Mouse (Mus musculus): ENCODE measurements around the gene Cd93. TPM values are rescaled to one million over a fixed set of nuclear protein-coding genes. Genes with fewer than 3 reads are reported as not detected.

The Cd93 gene
- polyA plus RNA-seq, 1 experiment from 2014 or later = 12.8 TPM

- 18% methylated on average over 34 of the region's 34 CpGs for WGBS
- no peaks in the 10 kb centered on the region for H3K36me3 ChIP-seq (ENCODE audit: control insufficient read depth, insufficient read depth, low read length)
- H3K4me3 ChIP-seq (ENCODE audit: low read depth, low read length) = peak overlapping the region; percentile 37
- no peak for ATAC-seq (ENCODE audit: insufficient number of reproducible peaks, insufficient read depth, low FRiP score, low read depth)
- peak overlapping the region; percentile 14; the same call in 1 of the 2 replicates for H3K9ac ChIP-seq (replicated peaks; ENCODE audit: low read depth, low read length)
- peaks cover 5% of the 10 kb centered on the region; the same call in 1 of the 2 replicates for H3K4me1 ChIP-seq (ENCODE audit: control insufficient read depth, insufficient read depth, low read length)
- no peak overlapping the region for H3K27ac ChIP-seq (ENCODE audit: low read length)
- H3K27me3 ChIP-seq (ENCODE audit: control insufficient read depth, insufficient read depth, low read length) = 0 out of 2 replicates have a peak, but pooled peaks cover 5% of the 10 kb centered on the region
- peak overlapping the region; percentile 70 for H3K4me2 ChIP-seq (replicated peaks; ENCODE audit: low read depth, low read length)
- H3K9me3 ChIP-seq (ENCODE audit: control insufficient read depth, low read depth, low read length) = no peaks in the 10 kb centered on the region
Measured at GRCm38 (mm10) chr2:148406160-148406970, 37.0 kb downstream of the Cd93 start.

GRCm38 (mm10) chr2:148404906-148405305, 38.5 kb downstream of the Cd93 start:
- no peak for ATAC-seq (ENCODE audit: insufficient number of reproducible peaks, insufficient read depth, low FRiP score, low read depth)
- Histone ChIP-seq H3K4me3 (ENCODE audit: low read depth, low read length) (peak overlapping the region; percentile 5; the same call in 1 of the 2 replicates), H3K27me3 (ENCODE audit: control insufficient read depth, insufficient read depth, low read length) (0 out of 2 replicates have a peak, but pooled peaks cover 5% of the 10 kb centered on the region), H3K27ac (ENCODE audit: low read length) (no peak overlapping the region), H3K9ac (replicated peaks; ENCODE audit: low read depth, low read length) (no peak overlapping the region), H3K4me1 (ENCODE audit: control insufficient read depth, insufficient read depth, low read length) (peaks cover 5% of the 10 kb centered on the region; the same call in 1 of the 2 replicates), H3K4me2 (replicated peaks; ENCODE audit: low read depth, low read length) (peak overlapping the region; percentile 70), H3K36me3 (ENCODE audit: control insufficient read depth, insufficient read depth, low read length) (no peaks in the 10 kb centered on the region), H3K9me3 (ENCODE audit: control insufficient read depth, low read depth, low read length) (no peaks in the 10 kb centered on the region)
- WGBS = 78% methylated on average over 5 of the region's 5 CpGs

DNA sequence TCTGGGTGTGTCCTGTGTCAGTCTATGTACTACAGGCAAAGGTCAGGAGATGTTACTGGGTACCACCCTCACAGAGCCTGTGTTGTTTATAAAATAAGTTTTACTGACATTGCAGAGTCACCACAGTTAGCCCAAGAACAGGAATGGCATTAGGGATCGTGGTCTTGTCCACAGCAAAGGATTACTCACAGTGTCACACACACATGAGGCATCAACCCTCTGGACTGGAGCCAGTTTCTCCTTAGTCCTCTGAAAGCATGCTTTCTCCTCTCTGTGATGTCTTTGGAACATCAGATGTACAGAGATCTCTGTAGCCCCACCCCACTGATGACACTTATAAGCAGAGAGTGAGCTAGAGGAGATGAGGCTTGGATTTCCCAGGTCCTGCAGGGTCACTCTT, 41.1 kb downstream of the Cd93 start:
- no peak for ATAC-seq (ENCODE audit: insufficient number of reproducible peaks, insufficient read depth, low FRiP score, low read depth)
- Histone ChIP-seq H3K27ac (ENCODE audit: low read length) (no peak overlapping the region), H3K36me3 (ENCODE audit: control insufficient read depth, insufficient read depth, low read length) (no peaks in the 10 kb centered on the region), H3K4me2 (replicated peaks; ENCODE audit: low read depth, low read length) (no peak overlapping the region), H3K9ac (replicated peaks; ENCODE audit: low read depth, low read length) (no peak overlapping the region), H3K4me1 (ENCODE audit: control insufficient read depth, insufficient read depth, low read length) (peaks cover 10% of the 10 kb centered on the region; the same call in 1 of the 2 replicates), H3K27me3 (ENCODE audit: control insufficient read depth, insufficient read depth, low read length) (0 out of 2 replicates have a peak, but pooled peaks cover 5% of the 10 kb centered on the region), H3K9me3 (ENCODE audit: control insufficient read depth, low read depth, low read length) (no peaks in the 10 kb centered on the region), H3K4me3 (ENCODE audit: low read depth, low read length) (no peak overlapping the region)
- 82% methylated on average over 1 of the region's 1 CpGs for WGBS

GRCm38 (mm10) chr2:148398901-148399685, 44.3 kb downstream of the Cd93 start:
- H3K4me2 ChIP-seq (replicated peaks; ENCODE audit: low read depth, low read length) = no peak overlapping the region
- H3K9ac ChIP-seq (replicated peaks; ENCODE audit: low read depth, low read length) = no peak overlapping the region
- no peak overlapping the region for H3K27ac ChIP-seq (ENCODE audit: low read length)
- H3K27me3 ChIP-seq (ENCODE audit: control insufficient read depth, insufficient read depth, low read length) = no peaks in the 10 kb centered on the region
- H3K36me3 ChIP-seq (ENCODE audit: control insufficient read depth, insufficient read depth, low read length) = no peaks in the 10 kb centered on the region
- peaks cover 14% of the 10 kb centered on the region; the same call in 1 of the 2 replicates for H3K4me1 ChIP-seq (ENCODE audit: control insufficient read depth, insufficient read depth, low read length)
- no peaks in the 10 kb centered on the region for H3K9me3 ChIP-seq (ENCODE audit: control insufficient read depth, low read depth, low read length)
- WGBS = 81% methylated on average over 5 of the region's 5 CpGs
- no peak for ATAC-seq (ENCODE audit: insufficient number of reproducible peaks, insufficient read depth, low FRiP score, low read depth)
- H3K4me3 ChIP-seq (ENCODE audit: low read depth, low read length) = no peak overlapping the region

GRCm38 (mm10) chr2:148397784-148398100, 45.6 kb downstream of the Cd93 start:
- no peak for ATAC-seq (ENCODE audit: insufficient number of reproducible peaks, insufficient read depth, low FRiP score, low read depth)
- Histone ChIP-seq H3K4me3 (ENCODE audit: low read depth, low read length) (no peak overlapping the region), H3K27ac (ENCODE audit: low read length) (peak overlapping the region; percentile 44; the same call in 1 of the 2 replicates), H3K4me1 (ENCODE audit: control insufficient read depth, insufficient read depth, low read length) (peaks cover 14% of the 10 kb centered on the region; the same call in 1 of the 2 replicates), H3K9ac (replicated peaks; ENCODE audit: low read depth, low read length) (no peak overlapping the region), H3K9me3 (ENCODE audit: control insufficient read depth, low read depth, low read length) (no peaks in the 10 kb centered on the region), H3K27me3 (ENCODE audit: control insufficient read depth, insufficient read depth, low read length) (no peaks in the 10 kb centered on the region), H3K4me2 (replicated peaks; ENCODE audit: low read depth, low read length) (no peak overlapping the region), H3K36me3 (ENCODE audit: control insufficient read depth, insufficient read depth, low read length) (no peaks in the 10 kb centered on the region)
- whole genome bisulfite sequencing = 75% methylated on average over 1 of the region's 1 CpGs

GRCm38 (mm10) chr2:148397015-148397783, 46.2 kb downstream of the Cd93 start:
- Histone ChIP-seq H3K27ac (ENCODE audit: low read length) (peak overlapping the region; percentile 44; the same call in 1 of the 2 replicates), H3K27me3 (ENCODE audit: control insufficient read depth, insufficient read depth, low read length) (no peaks in the 10 kb centered on the region), H3K9ac (replicated peaks; ENCODE audit: low read depth, low read length) (no peak overlapping the region), H3K4me1 (ENCODE audit: control insufficient read depth, insufficient read depth, low read length) (peaks cover 14% of the 10 kb centered on the region; the same call in 1 of the 2 replicates), H3K4me2 (replicated peaks; ENCODE audit: low read depth, low read length) (0 out of 2 replicates have a peak overlapping the region, but pooled peaks have one; percentile 10), H3K36me3 (ENCODE audit: control insufficient read depth, insufficient read depth, low read length) (no peaks in the 10 kb centered on the region), H3K9me3 (ENCODE audit: control insufficient read depth, low read depth, low read length) (no peaks in the 10 kb centered on the region), H3K4me3 (ENCODE audit: low read depth, low read length) (no peak overlapping the region)
- WGBS = 40% methylated on average over 11 of the region's 11 CpGs
- peak; percentile 24; the same call in 1 of the 2 replicates for ATAC-seq (ENCODE audit: insufficient number of reproducible peaks, insufficient read depth, low FRiP score, low read depth)

- Histone ChIP-seq H3K9me3 (ENCODE audit: control insufficient read depth, low read depth, low read length) (no peaks in the 10 kb centered on the region), H3K4me3 (ENCODE audit: low read depth, low read length) (0 out of 2 replicates have a peak overlapping the region, but pooled peaks have one; percentile 36), H3K4me2 (replicated peaks; ENCODE audit: low read depth, low read length) (0 out of 2 replicates have a peak overlapping the region, but pooled peaks have one; percentile 64), H3K27ac (ENCODE audit: low read length) (no peak overlapping the region), H3K9ac (replicated peaks; ENCODE audit: low read depth, low read length) (no peak overlapping the region), H3K4me1 (ENCODE audit: control insufficient read depth, insufficient read depth, low read length) (peaks cover 14% of the 10 kb centered on the region; the same call in 1 of the 2 replicates), H3K36me3 (ENCODE audit: control insufficient read depth, insufficient read depth, low read length) (no peaks in the 10 kb centered on the region), H3K27me3 (ENCODE audit: control insufficient read depth, insufficient read depth, low read length) (no peaks in the 10 kb centered on the region)
- 75% methylated on average over 10 of the region's 10 CpGs for WGBS
- no peak for ATAC-seq (ENCODE audit: insufficient number of reproducible peaks, insufficient read depth, low FRiP score, low read depth)
Measured at GRCm38 (mm10) chr2:148396209-148396608, 47.2 kb downstream of the Cd93 start.

Measured in stomach, embryonic 14.5 days (tissue).